Mouse (Mus musculus): ENCODE data around the gene Usp47.
"Not testable (repeated sequence)": the region's sequence is repeated elsewhere in the genome, so short reads cannot be mapped to it uniquely, and the experiment has no call there.

Gene Usp47

DNA sequence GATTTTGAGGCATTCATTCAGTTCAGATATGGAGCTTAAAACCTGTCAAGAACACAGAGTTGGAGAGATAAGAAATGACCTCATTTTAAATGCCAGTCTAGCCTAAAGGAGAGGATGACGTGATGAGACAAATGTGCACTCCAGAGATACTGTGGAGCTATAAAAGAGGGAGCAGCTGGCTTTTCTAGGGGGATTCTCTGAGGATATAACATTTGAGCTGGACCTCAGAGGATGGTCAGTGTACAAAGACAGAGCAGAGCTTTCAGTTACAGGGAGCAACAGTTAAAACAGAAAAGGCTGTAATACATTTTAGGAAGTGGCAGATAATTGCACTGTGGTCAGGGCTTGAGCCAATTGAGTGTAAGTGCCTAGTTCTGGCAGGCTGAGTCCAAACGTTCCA is 12.5 kb downstream of the Usp47 start:
- in situ Hi-C loops (cut with MboI; ENCODE audit: unreplicated experiment in 2 of 2): loop anchor here in 1 of 2 experiments (25.0 kb wide), 2 partner anchors 1251 to 1476 kb away; partner anchors contain the start of gene Far1

DNA sequence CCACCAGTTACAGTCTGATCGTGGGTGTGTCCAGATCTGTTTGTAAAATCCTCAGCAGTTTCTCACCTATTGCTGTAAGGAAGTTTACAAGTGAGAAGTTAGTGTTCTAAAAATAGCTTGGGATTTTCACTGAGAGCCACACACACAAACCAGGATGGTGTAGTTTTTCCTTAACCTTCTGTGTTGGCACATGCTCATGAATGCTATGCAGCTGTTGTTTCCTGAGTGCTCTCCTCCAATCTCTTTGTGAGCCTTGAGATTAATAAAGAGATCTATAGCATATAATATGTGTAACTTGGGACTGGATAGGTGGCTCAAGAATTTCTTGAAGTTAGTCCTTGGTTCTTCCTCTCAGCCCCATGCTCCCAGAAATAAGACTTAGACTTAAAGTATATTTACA is 13.3 kb downstream of the Usp47 start:
- in situ Hi-C loops (cut with MboI; ENCODE audit: unreplicated experiment in 2 of 2): loop anchor here in 1 of 2 experiments (25.0 kb wide), 2 partner anchors 1251 to 1476 kb away; partner anchors contain the start of gene Far1

DNA sequence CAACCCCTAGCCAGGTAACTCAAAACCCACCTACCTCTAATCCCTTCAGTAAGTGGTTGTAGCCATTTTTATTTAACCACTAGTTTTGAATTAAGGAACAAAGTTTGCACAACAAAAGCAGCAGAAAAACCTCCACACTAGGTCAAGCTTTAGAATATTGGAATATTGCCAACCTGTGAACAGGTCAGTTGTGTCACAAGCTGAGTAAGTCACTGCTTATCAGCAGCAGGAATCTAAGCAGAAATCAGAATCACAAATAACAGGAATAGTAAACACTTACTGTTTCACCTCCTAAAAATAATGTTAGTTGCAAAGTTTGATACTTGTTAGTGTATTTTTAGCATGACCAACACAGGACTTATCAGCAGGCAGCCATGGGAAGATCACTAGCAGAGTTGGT is 17.0 kb downstream of the Usp47 start:
- in situ Hi-C loops (cut with MboI; ENCODE audit: unreplicated experiment in 2 of 2): loop anchor here in 1 of 2 experiments (25.0 kb wide), 2 partner anchors 1247 to 1472 kb away; partner anchors contain the start of gene Far1

DNA sequence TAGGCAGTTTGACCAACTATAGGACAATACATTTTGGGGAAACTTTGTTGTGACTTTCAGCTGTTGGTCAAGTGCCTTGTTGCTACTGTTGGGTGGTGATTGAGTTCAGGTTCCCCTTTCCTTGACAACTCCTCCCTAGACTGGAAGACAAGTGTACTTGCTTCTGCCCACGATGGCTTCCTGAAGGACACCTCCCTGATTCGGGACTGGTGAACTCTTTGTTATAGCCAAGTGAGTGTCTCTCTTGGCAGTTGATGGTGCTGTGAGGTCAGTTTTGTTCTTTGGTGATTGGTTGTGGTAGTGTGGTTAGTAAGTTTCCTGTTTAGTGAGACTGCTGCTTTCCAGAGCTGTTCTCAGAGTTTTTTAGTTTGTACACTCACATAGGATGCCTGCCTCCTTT is 19.5 kb downstream of the Usp47 start:
- in situ Hi-C loops (cut with MboI; ENCODE audit: unreplicated experiment in 2 of 2): loop anchor here in 1 of 2 experiments (25.0 kb wide), 2 partner anchors 1245 to 1470 kb away; partner anchors contain the start of gene Far1

DNA sequence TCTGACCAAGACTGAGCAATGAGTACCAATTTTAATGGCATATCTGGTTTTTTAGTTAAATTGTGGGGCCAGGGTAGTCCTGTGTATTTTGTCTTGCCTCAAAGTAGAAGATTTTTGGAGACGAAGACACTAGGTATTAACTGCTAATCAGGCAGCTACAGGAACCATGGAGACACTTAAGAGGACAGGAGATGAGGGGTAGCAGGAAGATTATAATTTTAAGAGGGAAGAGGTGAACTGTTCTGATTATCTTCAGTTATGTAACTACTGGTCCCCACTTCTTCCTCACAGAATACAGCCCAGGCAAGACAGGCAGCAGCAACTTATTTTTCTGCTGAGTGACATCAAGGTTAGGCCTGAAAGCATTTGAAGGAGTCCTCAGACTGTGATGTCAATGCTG is 21.9 kb downstream of the Usp47 start:
- in situ Hi-C loops (cut with MboI; ENCODE audit: unreplicated experiment in 2 of 2): loop anchor here in 1 of 2 experiments (25.0 kb wide), 2 partner anchors 1242 to 1467 kb away; partner anchors contain the start of gene Far1

DNA sequence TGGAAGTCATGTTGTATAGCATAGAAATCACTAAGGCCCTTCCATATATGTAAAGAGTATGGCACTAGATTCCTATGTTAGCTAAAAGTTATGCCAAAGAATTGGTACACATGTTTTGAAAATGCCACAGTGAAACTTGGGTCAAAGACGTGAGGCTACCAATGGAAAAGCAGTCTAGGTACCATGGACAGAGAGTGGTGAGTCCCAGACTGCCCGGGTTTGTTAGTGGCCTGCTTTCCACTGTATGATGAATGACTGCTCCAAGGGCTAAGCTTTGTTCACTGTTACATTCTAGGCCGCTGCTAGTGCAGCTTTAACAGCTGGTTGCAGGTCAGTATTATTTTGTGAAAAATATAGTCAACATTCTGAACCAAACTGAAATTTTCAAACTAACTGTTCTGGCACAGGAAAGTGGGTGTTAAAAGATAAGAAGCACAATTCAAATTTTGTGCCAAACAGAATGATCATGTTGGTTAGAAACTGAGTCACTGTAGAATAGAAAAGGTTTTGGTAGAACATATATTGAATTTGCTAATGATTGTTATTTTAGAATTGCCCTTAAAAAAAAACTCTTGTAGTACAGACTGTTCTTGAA is 22.6 kb downstream of the Usp47 start:
- in situ Hi-C loops (cut with MboI; ENCODE audit: unreplicated experiment in 2 of 2): loop anchor here in 1 of 2 experiments (25.0 kb wide), 2 partner anchors 1241 to 1466 kb away; partner anchors contain the start of gene Far1

DNA sequence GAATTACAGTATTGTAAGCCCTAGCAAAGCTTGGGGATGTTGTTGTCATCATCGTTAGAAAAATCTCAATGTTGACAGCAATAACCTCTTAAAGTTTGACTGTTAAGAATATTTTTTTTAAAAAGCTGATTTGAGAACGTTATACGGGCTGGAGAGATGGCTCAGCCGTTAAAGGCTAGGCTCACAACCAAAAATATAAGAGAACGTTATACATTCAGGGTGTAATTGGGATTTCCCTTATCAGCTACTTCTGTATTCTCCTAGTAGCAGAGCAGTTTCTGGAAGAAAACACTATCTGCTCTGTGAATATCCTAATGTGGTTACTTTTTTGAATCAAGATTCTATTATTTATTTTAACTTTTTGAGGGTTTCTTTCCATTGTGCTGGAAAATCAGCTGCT is 25.3 kb downstream of the Usp47 start:
- in situ Hi-C loops (cut with MboI; ENCODE audit: unreplicated experiment in 2 of 2): loop anchor here in 1 of 2 experiments (25.0 kb wide), 2 partner anchors 1239 to 1464 kb away; partner anchors contain the start of gene Far1

DNA sequence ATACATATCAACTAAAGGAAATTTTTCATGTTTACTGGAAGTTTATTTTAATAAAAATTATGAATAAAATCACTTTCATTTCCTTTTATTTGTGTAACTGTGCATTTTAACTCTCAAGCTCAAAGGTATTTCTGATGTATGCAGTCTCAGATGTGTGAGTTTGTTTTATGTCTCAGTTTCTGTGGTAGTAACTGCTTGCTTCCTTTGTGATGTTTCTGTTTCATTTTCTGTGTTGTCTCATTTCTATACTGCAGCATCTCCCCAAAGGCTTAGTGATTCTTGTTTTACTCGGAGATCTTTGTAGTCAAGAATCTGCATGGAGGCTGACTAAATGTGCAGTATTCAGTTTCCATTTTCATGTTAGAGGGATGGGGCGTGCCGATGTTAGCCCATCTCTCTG is 30.4 kb downstream of the Usp47 start:
- in situ Hi-C loops (cut with MboI; ENCODE audit: unreplicated experiment in 2 of 2): no loop called here

DNA sequence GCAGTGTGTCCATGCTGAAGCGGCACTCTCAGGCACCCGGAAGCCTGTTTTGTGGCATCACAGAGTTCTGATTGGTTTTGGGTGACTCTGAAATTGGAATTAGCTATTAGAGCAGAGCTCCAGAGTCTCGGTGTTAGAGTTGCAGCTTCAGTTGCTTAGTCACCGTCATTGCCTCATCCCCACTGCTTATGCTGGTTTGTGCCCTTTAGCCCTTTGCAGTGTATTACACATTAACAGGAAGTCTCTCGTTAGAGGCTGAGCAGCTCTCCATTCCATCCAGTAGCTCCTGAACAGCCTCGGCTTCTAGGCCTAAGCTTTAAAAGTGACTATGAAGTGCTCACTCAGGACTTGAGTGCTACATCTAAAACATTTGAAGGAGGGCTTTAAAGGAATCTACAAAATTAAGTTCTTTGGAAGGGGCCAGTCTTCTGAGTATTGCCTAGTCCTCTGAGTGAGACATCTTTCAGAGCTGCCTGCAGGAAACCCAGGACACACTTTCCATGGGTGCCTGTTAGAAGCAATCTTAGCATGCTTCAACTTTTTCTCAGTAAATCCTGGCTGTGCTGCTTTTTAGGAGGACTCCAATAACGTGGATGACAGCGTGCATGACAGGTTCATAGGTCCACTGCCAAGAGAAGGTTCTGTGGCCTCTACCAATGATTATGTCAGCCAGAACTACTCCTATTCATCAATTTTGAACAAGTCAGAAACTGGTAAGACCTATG is 32.8 kb downstream of the Usp47 start:
- in situ Hi-C loops (cut with MboI; ENCODE audit: unreplicated experiment in 2 of 2): no loop called here

DNA sequence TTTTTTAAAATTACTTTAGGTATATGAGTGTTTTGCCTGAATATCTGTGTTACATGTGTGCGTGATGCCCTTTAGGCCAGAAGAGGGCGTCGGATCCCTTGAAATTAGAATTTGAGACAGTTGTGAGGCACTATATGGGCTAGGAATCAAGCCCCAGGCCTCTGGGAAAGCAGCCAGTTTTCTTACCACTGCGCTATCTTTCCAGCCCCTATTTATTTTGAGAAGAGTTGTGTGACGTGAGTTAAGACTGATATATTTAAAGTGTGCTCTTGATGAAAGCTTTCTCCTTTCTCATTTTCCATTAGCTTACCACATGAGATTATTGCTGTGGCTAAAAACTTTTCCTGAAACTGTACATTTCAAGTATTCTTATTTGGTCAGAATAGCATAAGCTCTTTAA is 51.6 kb downstream of the Usp47 start:
- in situ Hi-C loops (cut with MboI; ENCODE audit: unreplicated experiment in 2 of 2): no loop called here

DNA sequence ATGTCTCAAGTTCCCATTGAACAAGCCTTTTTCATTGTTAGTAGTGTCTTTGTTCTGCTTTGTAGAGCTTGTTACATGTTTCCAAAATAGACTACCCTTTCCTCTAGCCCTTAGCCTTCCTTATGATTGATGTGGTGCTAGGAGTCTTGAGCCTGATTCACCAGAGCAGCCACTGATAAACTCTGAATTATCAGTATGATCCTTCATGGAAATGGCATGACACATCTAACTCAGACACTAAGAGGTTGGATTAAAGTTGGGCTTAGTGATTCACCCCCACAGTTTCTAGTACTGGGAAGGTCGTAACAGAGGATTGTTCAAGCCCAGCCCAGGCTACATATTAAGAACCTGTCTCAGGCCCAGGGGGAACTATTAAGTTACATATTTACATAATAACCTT is 59.3 kb downstream of the Usp47 start:
- in situ Hi-C loops (cut with MboI; ENCODE audit: unreplicated experiment in 2 of 2): loop anchor here (5.0 to 10.0 kb wide), 2 partner anchors 282 to 290 kb away; no protein-coding TSS in a partner anchor

DNA sequence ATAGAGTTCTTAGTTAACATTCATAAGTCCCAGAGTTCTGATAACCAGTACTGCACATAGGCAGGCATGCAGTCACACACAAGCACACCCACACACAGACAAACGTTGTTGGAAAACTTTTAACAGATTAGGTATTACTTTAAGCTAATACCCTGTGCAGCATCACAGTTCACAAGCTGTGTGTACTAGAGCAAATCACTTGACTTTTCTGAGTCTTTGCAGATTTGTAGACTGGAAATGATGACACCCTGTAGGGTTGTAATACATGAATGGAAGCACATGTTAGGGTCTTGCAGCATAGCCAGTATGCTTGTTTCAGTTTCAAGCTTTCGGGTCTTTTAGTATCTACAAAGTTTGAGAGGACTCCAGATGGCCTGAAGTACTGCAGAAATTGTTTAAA is 60.9 kb downstream of the Usp47 start:
- in situ Hi-C loops (cut with MboI; ENCODE audit: unreplicated experiment in 2 of 2): loop anchor here (5.0 to 10.0 kb wide), 2 partner anchors 281 to 288 kb away; no protein-coding TSS in a partner anchor

DNA sequence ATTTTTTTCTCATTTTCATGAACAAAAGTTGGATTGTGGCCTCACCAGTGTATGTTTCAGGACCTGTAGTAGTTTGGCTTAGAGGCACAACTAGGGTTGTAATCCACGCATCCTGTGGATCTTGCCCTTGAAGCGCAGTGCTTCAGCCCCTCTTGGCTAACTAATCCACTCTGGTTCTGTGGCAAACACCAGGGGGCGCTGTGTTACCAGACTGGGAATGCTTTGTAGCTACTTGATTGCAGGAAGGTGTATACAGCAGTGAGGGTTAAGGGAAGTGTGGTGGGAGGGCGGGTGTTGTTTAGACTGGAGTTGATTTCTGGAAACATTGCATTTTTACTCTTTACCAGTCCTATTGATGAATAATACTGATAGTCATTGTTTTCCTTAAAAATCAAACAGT is 61.8 kb downstream of the Usp47 start:
- in situ Hi-C loops (cut with MboI; ENCODE audit: unreplicated experiment in 2 of 2): loop anchor here (5.0 to 10.0 kb wide), 3 partner anchors 92 to 280 kb away; no protein-coding TSS in a partner anchor

DNA sequence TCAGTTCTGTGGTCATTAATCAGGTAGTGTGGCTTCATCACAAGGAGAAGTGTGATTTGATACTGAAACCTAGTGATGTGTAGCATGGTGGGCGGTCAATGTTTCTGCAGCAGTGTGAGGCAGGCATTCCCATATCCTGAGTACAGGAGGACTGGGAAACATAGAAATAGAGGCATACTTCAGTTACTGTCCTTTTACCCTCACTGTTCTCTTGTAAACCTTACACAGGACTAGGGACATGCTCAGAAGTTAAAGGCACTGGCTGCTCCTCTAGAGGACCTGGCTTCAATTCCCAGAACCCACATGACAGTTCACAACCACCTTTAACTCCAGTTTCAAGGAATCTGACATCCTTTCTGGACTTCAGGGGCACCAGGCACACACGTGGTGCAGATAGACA is 62.9 kb downstream of the Usp47 start:
- in situ Hi-C loops (cut with MboI; ENCODE audit: unreplicated experiment in 2 of 2): loop anchor here (5.0 to 10.0 kb wide), 3 partner anchors 91 to 279 kb away; no protein-coding TSS in a partner anchor

DNA sequence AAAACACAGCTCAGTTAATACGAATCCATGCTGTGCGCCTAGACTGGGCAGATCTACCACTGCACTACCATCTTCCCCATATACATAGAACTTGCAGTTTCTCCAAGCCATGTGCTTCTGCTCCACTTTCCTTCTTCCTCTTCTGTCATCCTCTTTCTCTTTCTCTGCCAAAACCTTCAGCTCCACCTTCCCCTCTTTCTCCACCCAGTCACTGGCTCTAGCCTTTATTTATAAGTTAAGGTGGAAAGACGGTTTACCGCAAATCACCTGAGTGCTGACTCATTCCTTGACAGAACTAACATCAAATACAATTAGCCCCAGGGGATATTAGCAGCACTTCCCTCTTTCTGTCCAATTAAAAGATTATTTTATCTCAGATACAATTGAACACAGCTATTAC is 71.6 kb downstream of the Usp47 start:
- in situ Hi-C loops (cut with MboI; ENCODE audit: unreplicated experiment in 2 of 2): not testable (repeated sequence)

DNA sequence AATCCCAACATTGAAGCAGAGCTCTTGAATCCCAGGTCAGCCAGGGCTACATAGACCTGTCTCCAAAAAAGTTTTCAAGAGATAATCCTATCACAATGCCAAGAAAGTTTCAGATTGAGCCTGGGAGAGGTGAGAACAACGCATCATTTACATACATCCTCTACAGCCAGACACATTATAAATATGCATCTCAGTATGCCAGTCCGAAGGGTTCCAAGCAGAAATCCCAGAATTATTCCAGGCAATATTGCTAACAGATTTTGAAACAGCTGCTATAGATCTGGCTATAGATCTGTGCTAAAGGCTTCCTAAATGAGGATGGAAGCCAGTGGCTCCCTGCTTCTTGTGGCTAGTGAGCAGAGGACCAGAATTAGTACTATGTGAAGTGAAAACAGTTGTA is 77.6 kb downstream of the Usp47 start:
- in situ Hi-C loops (cut with MboI; ENCODE audit: unreplicated experiment in 2 of 2): no loop called here

DNA sequence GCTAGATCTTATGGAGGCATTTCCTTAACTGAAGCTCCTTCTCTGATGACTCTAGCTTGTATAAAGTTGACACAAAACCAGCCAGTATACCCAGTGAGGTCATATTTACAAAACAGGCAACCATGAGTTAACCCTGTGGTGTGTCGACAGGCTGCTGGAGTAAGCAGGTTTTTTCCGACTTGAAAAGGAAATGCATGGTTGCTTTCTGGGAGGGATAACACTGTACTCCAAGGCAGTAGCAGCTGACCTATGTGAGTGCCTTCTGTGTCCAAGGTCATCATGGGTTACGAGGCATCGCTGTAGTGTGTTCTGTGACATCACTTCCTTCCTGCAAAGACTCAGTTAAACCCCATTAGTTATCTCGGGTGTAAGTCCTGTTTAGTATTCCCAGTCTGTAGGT is 79.6 kb downstream of the Usp47 start:
- in situ Hi-C loops (cut with MboI; ENCODE audit: unreplicated experiment in 2 of 2): no loop called here

DNA sequence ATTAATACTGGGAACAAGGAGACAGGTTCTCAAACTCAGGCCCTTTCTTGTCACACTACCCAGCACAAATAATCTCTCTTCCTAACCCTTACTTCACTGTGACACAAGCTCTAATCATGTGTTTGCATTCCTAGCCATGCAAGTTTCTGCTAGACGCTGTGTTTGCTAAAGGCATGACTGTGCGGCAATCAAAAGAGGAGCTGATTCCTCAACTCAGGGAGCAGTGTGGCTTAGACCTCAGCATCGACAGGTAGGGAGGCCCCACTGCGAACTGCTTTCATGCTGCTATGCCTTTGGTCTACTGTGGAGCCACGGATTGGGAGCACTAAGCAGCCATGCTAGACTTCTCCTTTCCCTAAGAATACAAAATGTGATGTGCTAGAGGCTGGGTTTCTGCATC is 80.5 kb downstream of the Usp47 start:
- in situ Hi-C loops (cut with MboI; ENCODE audit: unreplicated experiment in 2 of 2): no loop called here

DNA sequence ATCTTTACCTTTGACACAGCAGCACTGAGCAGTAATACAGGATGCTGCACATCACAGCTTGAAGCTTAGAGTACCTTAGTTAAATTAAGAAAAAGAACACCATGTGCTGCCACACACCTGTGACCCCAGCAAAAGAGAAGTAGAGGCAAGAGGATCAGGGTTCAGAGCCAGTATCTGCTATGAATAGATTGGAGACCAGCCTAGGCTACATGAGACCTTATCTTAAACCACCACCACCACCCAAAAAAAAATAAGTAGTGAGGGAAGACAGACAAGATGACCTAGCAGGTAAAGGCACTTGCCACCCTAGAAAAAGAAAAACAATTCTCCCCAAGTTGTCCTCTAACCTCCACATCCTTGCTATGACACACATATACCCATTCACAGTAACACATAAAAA is 85.5 kb downstream of the Usp47 start:
- in situ Hi-C loops (cut with MboI; ENCODE audit: unreplicated experiment in 2 of 2): no loop called here

DNA sequence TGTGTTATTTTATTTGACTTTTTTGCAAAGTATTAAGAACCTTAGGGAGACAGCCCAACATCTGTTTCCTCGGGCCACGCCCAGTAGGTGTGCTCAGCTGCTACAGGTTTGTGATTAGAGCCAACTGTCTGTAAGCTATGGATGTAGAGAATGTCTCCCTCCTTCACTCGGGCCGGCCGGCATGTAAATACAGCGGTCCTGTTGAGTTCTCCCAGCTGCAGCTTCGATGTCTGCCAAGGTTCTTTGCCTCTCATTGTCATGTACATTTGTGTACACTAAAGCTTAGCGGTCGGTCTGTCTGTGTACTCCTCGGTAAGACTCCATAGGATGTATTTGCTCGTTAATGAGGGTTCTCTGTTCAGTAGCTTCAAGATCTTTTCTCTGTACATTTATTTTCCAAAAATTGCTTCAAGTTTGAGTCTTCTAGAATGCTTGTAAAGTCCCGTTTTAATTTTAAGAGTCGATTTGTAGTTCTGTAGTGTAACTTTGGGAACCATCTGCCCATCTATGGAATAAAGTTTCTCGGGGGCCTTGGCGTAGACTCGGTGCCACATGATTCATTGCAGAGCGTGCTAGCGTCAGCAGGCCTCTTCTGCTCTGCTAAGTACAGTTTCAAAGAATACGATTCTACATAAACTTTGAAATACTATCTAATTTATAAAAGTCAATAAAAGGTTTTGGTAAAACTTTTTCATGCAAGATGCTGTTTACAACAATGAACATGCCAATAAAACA is 87.5 kb downstream of the Usp47 start:
- in situ Hi-C loops (cut with MboI; ENCODE audit: unreplicated experiment in 2 of 2): no loop called here

DNA sequence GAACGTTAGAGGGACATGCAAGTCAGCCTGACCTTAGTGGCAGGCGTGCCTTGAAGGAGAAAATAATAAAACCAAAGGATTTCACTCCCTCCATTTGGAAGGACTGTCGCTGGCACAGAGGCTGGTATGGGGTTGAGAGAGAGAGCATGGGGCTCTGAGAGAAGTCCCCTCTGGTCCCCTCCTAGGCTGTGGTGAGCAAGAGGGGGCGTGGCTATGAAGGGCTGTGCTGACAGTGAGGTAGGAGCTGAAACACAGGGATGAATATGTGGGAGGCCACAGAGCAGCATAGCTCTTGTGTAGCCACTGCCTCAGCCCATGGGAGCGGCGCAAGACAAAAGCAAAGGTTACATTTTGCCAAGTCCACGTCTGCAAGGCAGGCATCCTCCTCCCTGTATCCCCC is 94.2 kb downstream of the Usp47 start:
- in situ Hi-C loops (cut with MboI; ENCODE audit: unreplicated experiment in 2 of 2): no loop called here
